Mouse (Mus musculus): ENCODE measurements at regions not wholly inside any gene's neighbourhood (a gene's known extent, or its start where the extent isn't known, plus 50 kb on each side); places are given as distances from the start of the nearest gene placed in this dataset.
"Not testable (repeated sequence)": the region's sequence is repeated elsewhere in the genome, so short reads cannot be mapped to it uniquely, and the experiment has no call there.

GRCm38 (mm10) chr9:78787866-78788265, 172.5 kb downstream of the Cd109 start:
- Histone ChIP-seq H3K27ac (no peak overlapping the region), H3K79me2 (replicated peaks; ENCODE audit: control insufficient read depth, insufficient read depth, low read length) (no peaks in the 10 kb centered on the region), H3K4me1 (ENCODE audit: control insufficient read depth, insufficient read depth, low read length) (no peaks in the 10 kb centered on the region), H3K36me3 (ENCODE audit: control insufficient read depth, insufficient read depth, low read length) (no peaks in the 10 kb centered on the region), H3K9ac (ENCODE audit: low read depth, low read length) (no peak overlapping the region), H3K27me3 (ENCODE audit: control insufficient read depth, insufficient read depth, low read length) (no peaks in the 10 kb centered on the region), H3K4me3 (no peak overlapping the region)
- TF ChIP-seq EP300 (IDR thresholded peaks at IDR 0.05; ENCODE audit: insufficient read depth, low read depth, low read length) (no peak), CTCF (IDR thresholded peaks at IDR 0.05) (peak; percentile 82)
- no peak for DNase-seq
- intact Hi-C loops (cut with DNase I), result loop anchor here (5.0 to 10.0 kb wide), 3 partner anchors 257 to 934 kb away; no protein-coding TSS in a partner anchor
- 5% methylated on average over 1 of the region's 1 CpGs for whole genome bisulfite sequencing

GRCm38 (mm10) chr9:78789703-78790102, 174.4 kb downstream of the Cd109 start:
- no peak overlapping the region for H3K4me3 ChIP-seq
- H3K27ac ChIP-seq, result no peak overlapping the region
- no peak for DNase-seq
- H3K79me2 ChIP-seq (replicated peaks; ENCODE audit: control insufficient read depth, insufficient read depth, low read length), result no peaks in the 10 kb centered on the region
- no peaks in the 10 kb centered on the region for H3K4me1 ChIP-seq (ENCODE audit: control insufficient read depth, insufficient read depth, low read length)
- no peaks in the 10 kb centered on the region for H3K36me3 ChIP-seq (ENCODE audit: control insufficient read depth, insufficient read depth, low read length)
- no peak for TF ChIP-seq EP300 (IDR thresholded peaks at IDR 0.05; ENCODE audit: insufficient read depth, low read depth, low read length)
- no peak for TF ChIP-seq CTCF (IDR thresholded peaks at IDR 0.05)
- TF ChIP-seq POLR2A (IDR thresholded peaks at IDR 0.05; ENCODE audit: insufficient read depth, low read depth, low read length), result no peak
- no peak overlapping the region for H3K9ac ChIP-seq (ENCODE audit: low read depth, low read length)
- intact Hi-C loops (cut with DNase I), result loop anchor here (5.0 to 10.0 kb wide), 3 partner anchors 255 to 933 kb away; no protein-coding TSS in a partner anchor
- H3K27me3 ChIP-seq (ENCODE audit: control insufficient read depth, insufficient read depth, low read length), result no peaks in the 10 kb centered on the region

- H3K27ac ChIP-seq, result no peak overlapping the region
- no peak for DNase-seq
- TF ChIP-seq POLR2A (IDR thresholded peaks at IDR 0.05; ENCODE audit: insufficient read depth, low read depth, low read length) (no peak), EP300 (IDR thresholded peaks at IDR 0.05; ENCODE audit: insufficient read depth, low read depth, low read length) (no peak), CTCF (IDR thresholded peaks at IDR 0.05) (no peak)
- H3K4me3 ChIP-seq, result no peak overlapping the region
- WGBS, result 69% methylated on average over 2 of the region's 2 CpGs
- no peaks in the 10 kb centered on the region for H3K79me2 ChIP-seq (replicated peaks; ENCODE audit: control insufficient read depth, insufficient read depth, low read length)
- H3K9ac ChIP-seq (ENCODE audit: low read depth, low read length), result no peak overlapping the region
- H3K4me1 ChIP-seq (ENCODE audit: control insufficient read depth, insufficient read depth, low read length), result no peaks in the 10 kb centered on the region
- no peaks in the 10 kb centered on the region for H3K27me3 ChIP-seq (ENCODE audit: control insufficient read depth, insufficient read depth, low read length)
- intact Hi-C loops (cut with DNase I), result no loop called here
- no peaks in the 10 kb centered on the region for H3K36me3 ChIP-seq (ENCODE audit: control insufficient read depth, insufficient read depth, low read length)
These were observed 174.8 kb downstream of the Cd109 start for GRCm38 (mm10) chr9:78790155-78790554.

GRCm38 (mm10) chr9:78795801-78796200, 180.5 kb downstream of the Cd109 start:
- no peak for TF ChIP-seq CTCF (IDR thresholded peaks at IDR 0.05)
- no peak for TF ChIP-seq POLR2A (IDR thresholded peaks at IDR 0.05; ENCODE audit: insufficient read depth, low read depth, low read length)
- TF ChIP-seq EP300 (IDR thresholded peaks at IDR 0.05; ENCODE audit: insufficient read depth, low read depth, low read length), result no peak
- H3K4me1 ChIP-seq (ENCODE audit: control insufficient read depth, insufficient read depth, low read length), result no peaks in the 10 kb centered on the region
- intact Hi-C loops (cut with DNase I), result no loop called here
- whole genome bisulfite sequencing, result 36% methylated on average over 1 of the region's 1 CpGs
- no peaks in the 10 kb centered on the region for H3K36me3 ChIP-seq (ENCODE audit: control insufficient read depth, insufficient read depth, low read length)
- H3K9ac ChIP-seq (ENCODE audit: low read depth, low read length), result no peak overlapping the region
- H3K27ac ChIP-seq, result no peak overlapping the region
- H3K4me3 ChIP-seq, result no peak overlapping the region
- H3K79me2 ChIP-seq (replicated peaks; ENCODE audit: control insufficient read depth, insufficient read depth, low read length), result no peaks in the 10 kb centered on the region
- DNase-seq, result no peak
- no peaks in the 10 kb centered on the region for H3K27me3 ChIP-seq (ENCODE audit: control insufficient read depth, insufficient read depth, low read length)

GRCm38 (mm10) chr9:78817221-78817620, 201.9 kb downstream of the Cd109 start:
- intact Hi-C loops (cut with DNase I), result no loop called here
- H3K4me3 ChIP-seq, result no peak overlapping the region
- no peak overlapping the region for H3K27ac ChIP-seq
- 70% methylated on average over 4 of the region's 4 CpGs for WGBS
- no peaks in the 10 kb centered on the region for H3K79me2 ChIP-seq (replicated peaks; ENCODE audit: control insufficient read depth, insufficient read depth, low read length)
- DNase-seq, result no peak
- no peak for TF ChIP-seq POLR2A (IDR thresholded peaks at IDR 0.05; ENCODE audit: insufficient read depth, low read depth, low read length)
- TF ChIP-seq EP300 (IDR thresholded peaks at IDR 0.05; ENCODE audit: insufficient read depth, low read depth, low read length), result no peak
- no peak for TF ChIP-seq CTCF (IDR thresholded peaks at IDR 0.05)
- no peaks in the 10 kb centered on the region for H3K4me1 ChIP-seq (ENCODE audit: control insufficient read depth, insufficient read depth, low read length)
- no peak overlapping the region for H3K9ac ChIP-seq (ENCODE audit: low read depth, low read length)
- no peaks in the 10 kb centered on the region for H3K27me3 ChIP-seq (ENCODE audit: control insufficient read depth, insufficient read depth, low read length)
- no peaks in the 10 kb centered on the region for H3K36me3 ChIP-seq (ENCODE audit: control insufficient read depth, insufficient read depth, low read length)

GRCm38 (mm10) chr9:78821554-78822212, 206.3 kb downstream of the Cd109 start:
- intact Hi-C loops (cut with DNase I); H3K9ac ChIP-seq (ENCODE audit: low read depth, low read length); H3K36me3 ChIP-seq (ENCODE audit: control insufficient read depth, insufficient read depth, low read length); H3K4me3 ChIP-seq; H3K27ac ChIP-seq; H3K4me1 ChIP-seq (ENCODE audit: control insufficient read depth, insufficient read depth, low read length); H3K27me3 ChIP-seq (ENCODE audit: control insufficient read depth, insufficient read depth, low read length); H3K79me2 ChIP-seq (replicated peaks; ENCODE audit: control insufficient read depth, insufficient read depth, low read length): not testable (repeated sequence)
- WGBS, result 7% methylated on average over 45 of the region's 52 CpGs
- peak; percentile 18 to 30 for DNase-seq

Measured in heart, adult 2 months (tissue).